Mouse (Mus musculus): ENCODE data around the gene Aox4.
A peak's percentile ranks its signal among the peaks of the same experiment; 100 is the strongest.

Gene Aox4

GRCm38 (mm10) chr1:58244487-58244886 is 34.3 kb downstream of the Aox4 start:
- no peak for DNase-seq (ENCODE audit: low spot score)

- DNase-seq (ENCODE audit: low spot score), result no peak
Observed at GRCm38 (mm10) chr1:58248518-58248917, 38.3 kb downstream of the Aox4 start.

GRCm38 (mm10) chr1:58253466-58253865 is 43.3 kb downstream of the Aox4 start:
- DNase-seq (ENCODE audit: low spot score), result no peak

- no peak for DNase-seq (ENCODE audit: low spot score)
Observed at GRCm38 (mm10) chr1:58257195-58257991, 47.2 kb downstream of the Aox4 start.

GRCm38 (mm10) chr1:58260311-58260710 is 50.1 kb downstream of the Aox4 start:
- no peak for DNase-seq (ENCODE audit: low spot score)

- DNase-seq (ENCODE audit: low spot score), result no peak
Observed at GRCm38 (mm10) chr1:58268231-58268630, 58.0 kb downstream of the Aox4 start.

- DNase-seq (ENCODE audit: low spot score), result no peak
Observed at GRCm38 (mm10) chr1:58270807-58271569, 60.8 kb downstream of the Aox4 start.

- no peak for DNase-seq (ENCODE audit: low spot score)
Observed at GRCm38 (mm10) chr1:58275879-58276278, 65.7 kb downstream of the Aox4 start.

- no peak for DNase-seq (ENCODE audit: low spot score)
Observed at GRCm38 (mm10) chr1:58278026-58278425, 67.8 kb downstream of the Aox4 start, which contains the start of gene Aox2. Aox2 (plus strand) TSS chr1:58278326.

GRCm38 (mm10) chr1:58278513-58278912 is 68.3 kb downstream of the Aox4 start:
- no peak for DNase-seq (ENCODE audit: low spot score)

- DNase-seq (ENCODE audit: low spot score), result no peak
Observed at GRCm38 (mm10) chr1:58280381-58280780, 70.2 kb downstream of the Aox4 start.

- no peak for DNase-seq (ENCODE audit: low spot score)
Observed at GRCm38 (mm10) chr1:58280939-58281624, 70.9 kb downstream of the Aox4 start.

- no peak for DNase-seq (ENCODE audit: low spot score)
Observed at GRCm38 (mm10) chr1:58281625-58281988, 71.4 kb downstream of the Aox4 start.

- no peak for DNase-seq (ENCODE audit: low spot score)
Observed at GRCm38 (mm10) chr1:58284505-58284904, 74.3 kb downstream of the Aox4 start.

- no peak for DNase-seq (ENCODE audit: low spot score)
Observed at GRCm38 (mm10) chr1:58288091-58288490, 77.9 kb downstream of the Aox4 start.

GRCm38 (mm10) chr1:58289863-58290469 is 79.8 kb downstream of the Aox4 start:
- DNase-seq (ENCODE audit: low spot score), result no peak

GRCm38 (mm10) chr1:58291394-58292300 is 81.5 kb downstream of the Aox4 start:
- DNase-seq (ENCODE audit: low spot score), result no peak

GRCm38 (mm10) chr1:58294730-58295129 is 84.5 kb downstream of the Aox4 start:
- no peak for DNase-seq (ENCODE audit: low spot score)

GRCm38 (mm10) chr1:58296278-58296677 is 86.1 kb downstream of the Aox4 start:
- DNase-seq (ENCODE audit: low spot score), result peak; percentile 41

- no peak for DNase-seq (ENCODE audit: low spot score)
Observed at GRCm38 (mm10) chr1:58296821-58297220, 86.6 kb downstream of the Aox4 start.

- DNase-seq (ENCODE audit: low spot score), result no peak
Observed at GRCm38 (mm10) chr1:58298347-58298746, 88.2 kb downstream of the Aox4 start.

All from spleen, adult 12 weeks (tissue).